Mouse (Mus musculus) right cerebral cortex, postnatal 4 days (tissue): ENCODE measurements around the gene Pex19.

Experiments used
- DNase-seq: peaks from one replicate; pipeline ENCODE4 v3.0.0-alpha.2; 2022

Gene Pex19

DNA sequence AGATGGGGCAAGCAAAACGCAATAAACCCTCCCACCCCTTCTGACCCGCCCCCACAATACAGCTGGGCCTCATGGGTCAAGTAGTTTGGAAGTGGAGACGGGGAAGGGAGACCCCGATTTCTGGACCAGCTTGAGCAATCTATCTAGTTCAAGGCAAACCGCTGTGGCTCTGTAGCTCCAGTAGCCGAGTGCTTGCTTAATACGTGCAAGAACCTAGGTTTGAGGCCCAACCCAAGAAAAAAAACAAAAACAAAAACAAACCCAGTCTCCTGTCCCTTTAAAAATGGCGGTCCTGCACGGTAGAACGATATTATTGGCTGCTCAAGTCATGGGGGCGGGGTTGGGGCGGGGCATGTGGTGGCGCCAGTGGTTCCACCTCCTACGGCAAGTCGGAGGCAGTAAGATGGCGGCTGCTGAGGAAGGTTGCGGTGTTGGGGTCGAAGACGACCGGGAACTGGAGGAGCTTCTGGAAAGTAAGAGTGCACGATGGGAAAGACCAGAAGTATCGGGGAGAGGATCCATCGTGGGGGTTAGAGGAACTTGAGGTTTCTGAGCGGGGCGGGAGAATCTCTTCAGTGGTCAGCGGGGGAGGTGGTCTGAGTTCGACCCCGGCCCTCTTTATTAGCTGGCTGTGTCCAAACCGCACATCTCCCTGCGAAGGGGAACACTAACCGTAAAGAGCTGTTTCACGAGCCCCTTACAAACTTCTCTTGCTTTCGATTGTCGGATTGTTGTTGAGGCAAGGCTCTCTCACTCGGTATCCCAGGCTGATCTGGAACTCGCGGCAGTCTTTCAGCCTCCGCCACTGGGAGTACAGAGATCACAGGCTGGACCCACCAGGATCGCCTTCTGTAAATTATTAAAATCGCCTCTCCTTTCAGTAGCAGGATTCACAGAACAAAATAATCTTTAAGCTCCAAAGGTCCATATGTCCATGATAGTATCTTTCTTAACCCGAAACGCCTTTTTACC lies at the start of gene Pex19:
TSS of gene Pex19 (plus strand) at position 380 of the 972 bp plus-strand sequence.
- peak; percentile 82 for DNase-seq

DNA sequence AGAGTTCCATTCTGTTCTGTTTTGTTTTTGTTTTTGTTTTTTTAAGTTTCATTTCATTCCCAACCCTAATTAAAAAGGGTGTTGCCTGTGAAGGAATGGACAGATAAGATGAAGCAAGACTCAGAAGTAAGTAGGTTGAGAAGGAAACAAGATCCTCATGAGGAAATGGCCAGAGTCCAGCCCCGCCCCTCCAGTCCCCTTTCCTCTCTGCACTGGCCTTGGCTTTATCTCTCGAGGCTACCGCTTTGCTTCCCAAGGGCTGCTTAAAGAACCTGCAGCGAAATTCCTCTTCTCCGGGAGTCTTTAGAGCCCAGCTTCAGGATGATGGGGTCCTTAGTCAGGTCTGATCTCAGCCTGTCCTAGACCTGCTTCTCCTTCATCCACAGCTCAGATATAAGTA lies 48.6 kb upstream of the Pex19 start:
- no peak for DNase-seq

DNA sequence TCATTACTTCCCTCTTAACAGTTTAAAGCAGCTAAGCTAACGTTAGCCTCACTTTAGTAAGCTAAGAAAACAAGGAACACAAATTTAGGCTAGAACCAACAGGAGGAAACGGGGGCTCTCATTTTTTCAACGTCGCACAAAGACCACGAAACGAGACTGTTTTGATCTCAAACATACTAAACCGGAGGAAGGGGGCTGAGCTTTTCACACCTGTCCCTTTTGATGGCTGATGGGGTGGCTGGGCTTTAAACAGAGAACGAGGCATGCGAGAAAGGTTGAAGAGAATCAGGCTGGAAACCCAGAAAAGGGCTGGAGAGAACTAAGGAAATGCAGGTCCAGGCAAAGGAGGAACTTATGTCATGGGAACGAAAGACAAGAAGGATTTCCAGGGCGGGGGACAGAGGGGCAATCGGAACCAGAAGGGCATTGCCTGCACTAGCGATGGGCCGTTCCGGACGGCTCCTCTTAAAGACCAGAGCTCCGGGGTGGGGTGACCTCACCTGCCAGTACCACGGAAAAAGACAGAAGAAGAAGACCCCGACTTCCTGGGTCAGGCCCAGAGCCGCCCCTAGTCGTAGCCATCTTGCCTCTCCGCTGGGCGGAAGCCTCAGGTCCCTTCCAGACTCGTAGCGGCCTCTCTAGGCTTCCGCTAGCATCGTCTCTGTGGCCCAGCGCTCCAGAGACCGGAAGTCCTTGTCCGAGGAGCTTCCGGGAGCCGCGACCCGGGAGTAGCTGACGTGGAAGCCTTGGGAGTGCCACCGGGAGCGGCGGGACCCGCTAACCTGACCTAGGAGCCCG lies 44.3 kb upstream of the Pex19 start, which contains the start of the genes Copa and Ncstn:
TSS of gene Copa (plus strand) at position 429 of the 798 bp plus-strand sequence.
TSS of gene Ncstn (minus strand) at position 695 of the 798 bp plus-strand sequence.
- DNase-seq: peak; percentile 86

DNA sequence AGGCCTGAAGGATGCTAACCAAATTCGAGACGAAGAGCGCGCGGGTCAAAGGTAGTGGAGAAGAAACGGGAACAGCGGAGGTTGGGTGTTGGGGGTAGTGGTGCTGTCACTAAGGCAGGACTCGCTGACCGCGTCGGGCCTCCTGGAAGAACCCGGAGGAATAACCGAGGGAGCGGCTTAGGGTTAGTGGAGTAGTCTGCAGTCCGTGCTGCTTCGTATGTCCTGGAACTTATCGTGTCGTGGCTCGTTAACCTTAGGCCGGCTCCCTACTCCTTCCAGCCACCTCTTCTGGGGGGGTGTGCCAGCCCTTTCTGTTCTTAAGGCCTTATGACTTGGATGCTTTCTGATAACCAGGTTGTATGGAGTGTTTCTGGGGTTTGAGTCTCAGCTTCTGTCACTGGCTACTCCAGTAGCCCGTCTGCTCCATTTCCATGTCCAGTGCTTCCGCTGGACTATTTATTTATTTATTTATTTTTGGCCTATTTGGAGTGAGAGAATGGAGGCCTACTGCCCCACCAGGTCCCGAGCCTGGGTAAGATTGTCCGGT lies 43.6 kb upstream of the Pex19 start:
- DNase-seq: no peak

DNA sequence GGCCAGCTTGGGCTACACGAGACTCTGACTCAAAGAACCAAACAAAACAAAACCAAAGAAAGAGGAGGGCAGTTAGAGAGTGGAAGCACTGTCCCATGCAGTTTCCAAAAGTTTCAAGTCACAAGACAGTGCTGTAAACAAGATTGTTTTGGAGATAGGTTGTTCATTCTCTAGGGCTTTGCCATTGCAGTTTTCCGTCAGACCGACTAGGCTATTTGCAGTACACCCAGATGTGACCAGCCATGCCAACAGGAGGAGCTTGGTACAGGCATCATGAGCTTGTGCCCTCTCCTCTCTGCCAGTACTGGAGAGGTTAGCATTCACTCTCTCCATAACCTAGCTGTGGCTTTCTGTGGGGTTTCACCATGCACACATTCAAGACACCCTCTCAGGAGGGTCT lies 33.0 kb upstream of the Pex19 start:
- no peak for DNase-seq

DNA sequence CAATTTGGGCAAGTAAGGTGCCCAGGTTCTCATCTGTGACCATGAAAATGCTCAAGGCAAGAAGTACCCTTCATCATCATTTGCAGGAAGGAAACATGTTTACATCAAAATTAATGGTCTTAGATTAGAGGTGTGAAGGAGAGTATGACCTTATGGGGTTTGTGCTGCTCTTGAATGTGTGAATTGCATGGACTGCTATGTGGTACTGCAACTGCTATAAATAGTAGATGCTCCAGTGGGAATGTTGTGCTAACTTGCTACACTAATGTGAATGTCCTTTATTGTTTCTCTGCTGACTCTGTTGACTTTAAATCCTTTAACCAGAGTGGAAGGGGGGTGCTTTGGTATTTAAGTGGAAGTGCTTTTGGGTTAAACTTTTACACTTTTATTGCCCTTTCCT lies 32.3 kb upstream of the Pex19 start:
- DNase-seq: no peak

DNA sequence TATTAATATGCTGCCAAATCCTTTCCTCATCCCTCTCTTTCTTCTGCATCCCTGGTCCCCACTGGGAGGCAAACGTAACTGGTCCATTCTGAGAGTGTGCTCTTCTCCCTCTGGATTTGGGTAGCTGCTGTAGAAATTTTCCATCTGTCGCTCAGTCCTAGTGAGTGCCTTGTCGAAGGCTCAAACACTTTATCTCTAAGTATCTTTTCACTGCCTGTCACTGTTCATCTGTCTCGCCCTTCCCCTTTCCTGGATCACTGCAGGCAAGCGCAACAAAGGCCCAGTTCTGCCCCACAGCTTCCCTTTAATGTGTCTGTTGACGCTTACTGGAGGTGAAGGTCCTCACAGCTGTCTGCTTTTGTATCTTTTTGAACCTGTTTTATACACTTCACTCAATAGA lies 31.4 kb upstream of the Pex19 start:
- DNase-seq: no peak

DNA sequence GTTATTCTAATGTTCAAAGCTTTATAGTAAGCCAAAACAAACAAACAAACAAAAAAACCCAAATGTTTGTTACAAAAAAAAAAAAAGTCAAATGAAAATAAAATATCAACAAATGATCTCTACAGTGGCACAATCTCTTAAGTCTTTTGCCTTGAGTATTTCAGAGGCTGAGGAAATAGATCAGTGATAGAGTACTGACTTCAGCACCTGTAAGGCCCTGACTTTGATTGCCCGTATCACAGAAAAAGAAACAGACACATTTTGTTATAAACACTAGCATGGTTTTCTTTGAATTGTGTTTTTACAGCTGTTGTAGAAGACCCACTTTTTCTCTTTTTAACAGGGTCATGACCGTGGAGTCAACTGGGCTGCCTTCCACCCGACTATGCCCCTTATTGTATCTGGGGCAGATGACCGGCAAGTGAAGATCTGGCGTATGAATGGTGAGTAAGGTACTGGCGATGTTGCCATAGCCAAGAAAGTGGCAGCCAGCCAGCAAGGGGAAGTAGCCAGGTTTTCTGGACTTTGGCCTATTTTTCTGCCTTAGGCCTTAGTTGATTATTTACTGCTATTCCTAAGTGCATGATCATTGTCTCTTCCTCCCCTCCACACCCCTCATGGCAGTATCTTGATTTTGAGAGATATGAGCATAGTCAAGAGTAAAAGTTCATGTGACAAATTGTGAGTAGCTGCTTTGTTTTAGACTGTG lies 27.1 kb upstream of the Pex19 start:
- peak; percentile 15 for DNase-seq

DNA sequence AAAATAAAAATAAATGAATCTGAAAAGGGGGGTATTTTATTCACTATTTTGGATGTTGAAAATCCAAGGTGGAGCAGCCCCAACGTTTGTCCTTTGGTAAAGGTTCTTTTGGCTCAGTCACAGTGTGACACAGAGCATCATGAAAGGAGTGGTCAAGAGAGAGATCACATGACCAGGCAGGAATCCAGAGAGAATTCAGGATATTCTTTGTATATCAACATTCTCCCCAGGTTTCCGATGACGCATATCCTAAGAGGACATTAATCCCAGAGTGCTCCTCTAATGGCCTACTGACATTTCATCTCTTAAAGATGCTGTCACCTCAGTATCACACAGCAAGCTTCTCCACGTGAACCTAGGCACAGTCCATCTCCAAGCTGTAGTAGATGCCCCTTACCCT lies 22.9 kb upstream of the Pex19 start:
- DNase-seq: no peak

DNA sequence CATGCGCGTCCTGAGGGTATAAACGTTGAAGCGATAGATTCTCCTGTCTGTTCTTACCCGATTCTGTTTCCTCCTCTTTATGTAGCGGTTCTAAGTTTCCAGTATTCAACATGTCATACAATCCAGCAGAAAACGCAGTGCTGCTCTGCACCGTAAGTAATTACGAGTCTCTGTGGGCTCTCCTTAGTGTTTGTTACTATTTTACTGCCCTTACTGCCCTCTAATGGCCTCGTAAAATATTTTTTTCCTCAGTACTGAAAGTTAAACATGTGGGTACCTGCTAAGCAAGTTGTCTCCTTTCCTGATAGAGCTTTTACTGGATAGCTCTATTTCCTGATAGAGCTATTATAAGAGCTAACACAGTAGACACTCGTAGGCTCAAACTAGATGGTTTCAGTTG lies 21.5 kb upstream of the Pex19 start:
- DNase-seq: no peak

DNA sequence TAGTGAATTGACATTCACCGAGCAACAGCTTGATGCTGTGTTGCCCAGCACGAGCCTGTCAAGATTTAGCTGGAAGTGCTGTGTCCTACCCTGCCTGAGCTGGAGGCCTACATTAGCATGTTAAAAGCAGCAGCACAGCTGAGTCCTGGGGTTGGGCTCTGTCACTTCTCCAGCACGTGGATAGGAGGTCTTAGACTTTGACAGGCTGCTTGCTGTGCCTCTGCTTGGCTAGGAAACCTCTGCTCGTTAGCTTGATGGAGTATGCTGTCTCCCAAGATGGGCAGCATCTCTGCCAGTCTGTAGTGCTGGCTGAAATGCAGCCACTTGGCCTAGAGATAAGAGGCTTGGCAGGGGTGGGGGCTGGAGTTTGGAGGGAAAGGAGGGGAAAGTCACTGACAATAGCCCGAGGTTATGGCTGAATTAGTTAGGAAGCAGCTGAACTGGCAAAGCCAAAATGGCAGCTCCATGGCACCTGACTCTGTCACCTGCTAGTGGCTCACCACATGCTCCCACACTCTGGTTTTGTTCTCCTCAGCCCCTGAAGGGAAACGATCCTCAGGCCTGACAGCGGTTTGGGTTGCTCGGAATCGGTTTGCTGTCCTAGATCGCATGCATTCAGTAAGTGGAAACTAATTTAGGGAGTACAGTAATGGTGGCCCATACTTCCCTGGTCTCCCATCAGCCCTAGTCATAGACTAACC lies 18.6 kb upstream of the Pex19 start:
- no peak for DNase-seq

DNA sequence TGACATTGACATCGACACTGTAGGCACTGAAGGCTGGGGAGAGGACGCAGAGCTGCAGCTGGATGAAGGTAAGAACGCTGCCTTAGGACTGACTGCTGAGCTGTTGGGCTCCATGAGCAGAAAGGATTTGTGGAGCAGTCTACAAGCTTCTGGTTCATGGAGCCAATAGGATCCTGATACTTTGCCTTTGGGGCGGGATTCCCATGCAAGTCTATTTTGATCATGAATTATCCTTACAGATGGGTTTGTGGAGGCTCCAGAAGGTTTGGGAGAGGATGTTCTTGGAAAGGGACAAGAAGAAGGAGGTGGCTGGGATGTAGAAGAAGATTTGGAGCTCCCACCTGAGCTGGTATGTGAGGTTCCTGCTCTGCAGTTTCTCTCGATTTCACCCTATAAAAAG lies 9.6 kb upstream of the Pex19 start:
- DNase-seq: no peak

DNA sequence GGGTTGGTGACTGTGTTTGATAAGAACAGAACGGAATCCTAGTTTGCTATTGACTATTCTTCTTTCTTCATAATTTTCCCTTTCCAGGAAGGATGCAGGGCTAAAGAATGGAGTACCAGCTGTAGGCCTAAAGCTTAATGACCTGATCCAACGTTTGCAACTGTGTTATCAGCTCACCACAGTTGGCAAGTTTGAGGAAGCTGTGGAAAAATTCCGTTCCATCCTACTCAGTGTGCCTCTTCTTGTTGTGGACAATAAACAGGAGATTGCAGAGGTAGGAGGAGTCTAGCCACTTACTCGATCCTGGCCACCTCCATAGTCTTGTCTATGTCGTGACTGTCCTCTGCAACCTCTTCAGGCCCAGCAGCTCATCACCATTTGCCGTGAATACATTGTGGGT lies 7.5 kb upstream of the Pex19 start:
- no peak for DNase-seq

DNA sequence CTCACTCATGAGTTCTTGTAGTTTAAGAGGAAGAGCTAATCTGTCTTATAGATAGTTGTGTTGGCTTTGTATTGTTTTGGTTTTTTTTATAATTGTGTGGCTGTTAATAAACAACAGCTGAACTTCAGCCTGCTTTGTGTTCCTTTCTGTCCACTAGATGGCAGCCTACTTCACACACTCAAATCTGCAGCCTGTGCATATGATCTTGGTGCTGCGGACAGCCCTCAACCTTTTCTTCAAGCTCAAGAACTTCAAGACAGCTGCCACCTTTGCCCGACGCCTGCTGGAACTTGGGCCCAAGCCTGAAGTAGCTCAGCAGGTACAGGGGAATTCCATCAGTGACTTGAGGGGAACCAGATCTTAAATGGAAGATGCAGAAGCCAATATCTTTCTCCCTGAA lies 6.8 kb upstream of the Pex19 start:
- DNase-seq: no peak

DNA sequence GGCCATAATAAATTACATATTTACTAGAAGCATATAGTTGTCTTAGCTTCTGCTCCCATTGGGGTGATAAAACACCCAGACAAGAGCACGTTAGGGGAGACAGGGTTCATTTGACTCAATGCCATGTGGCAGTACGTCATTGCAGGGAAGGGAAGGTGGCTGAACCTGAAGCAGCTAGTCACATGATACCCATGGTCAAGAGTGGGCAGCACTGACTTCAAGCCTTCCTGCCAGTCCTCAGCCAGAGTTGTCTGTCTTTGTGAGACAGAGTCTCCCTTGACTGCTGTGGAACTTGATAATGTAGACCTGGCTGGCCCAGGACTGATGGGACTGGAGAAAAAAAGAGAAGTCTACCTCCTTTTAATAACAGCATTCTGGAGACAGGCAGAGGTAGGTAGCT lies 3.9 kb upstream of the Pex19 start:
- no peak for DNase-seq

DNA sequence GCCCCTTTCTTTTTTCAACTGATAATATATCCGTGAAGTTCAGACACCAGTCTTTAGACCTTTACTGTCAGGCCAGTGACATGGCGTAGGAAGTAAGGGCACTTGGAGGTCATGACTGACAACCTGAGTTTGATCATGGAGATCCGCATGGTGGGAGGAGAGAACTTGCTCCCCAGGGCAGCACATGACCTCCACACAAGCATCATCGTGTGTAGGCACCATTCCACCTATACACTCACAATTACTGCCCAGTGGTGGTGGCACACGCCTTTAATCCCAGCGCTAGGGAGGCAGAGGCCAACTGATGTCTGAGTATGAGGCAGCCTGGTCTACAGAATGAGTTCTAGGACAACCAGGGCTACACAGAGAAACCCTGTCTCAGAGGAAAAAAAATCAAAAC lies 2.0 kb upstream of the Pex19 start:
- DNase-seq: no peak

DNA sequence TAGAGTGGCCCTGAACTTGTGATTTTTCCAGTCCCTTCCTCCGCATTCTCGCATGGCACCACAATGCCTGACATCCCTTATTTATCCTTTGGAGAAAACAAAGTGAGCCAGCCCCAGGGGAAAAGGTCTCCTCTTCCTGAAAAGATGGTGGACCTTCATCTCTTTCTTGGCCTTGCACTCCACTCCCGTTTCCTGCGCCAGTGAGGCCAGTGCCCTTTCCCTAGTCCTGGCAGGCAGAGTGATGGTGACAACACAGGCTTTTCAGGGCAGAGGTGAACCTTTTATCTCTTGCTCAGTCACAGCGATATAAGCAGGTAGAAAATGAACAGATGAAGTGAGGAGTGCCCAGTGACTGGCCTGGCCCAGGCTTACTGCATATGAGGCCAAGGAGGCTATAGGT lies 932 bp downstream of the Pex19 start:
- no peak for DNase-seq

DNA sequence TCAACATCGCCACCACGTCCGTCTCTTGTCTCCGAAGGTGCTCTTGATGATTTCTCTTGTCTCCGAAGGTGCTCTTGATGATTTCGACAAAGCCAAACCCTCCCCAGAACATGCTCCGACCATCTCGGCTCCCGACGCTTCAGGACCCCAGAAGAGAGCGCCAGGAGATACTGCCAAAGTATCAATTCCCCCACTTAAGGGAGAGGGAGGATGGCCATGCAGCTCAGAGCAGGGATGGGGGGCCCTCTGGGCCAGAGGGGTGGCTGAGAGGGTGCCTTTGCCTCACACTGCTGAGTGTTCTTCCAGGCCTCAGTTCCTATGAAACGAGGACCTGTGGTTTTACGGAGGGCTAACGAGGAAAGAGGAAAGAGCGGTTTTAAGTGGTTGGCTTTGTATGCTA lies 2.0 kb downstream of the Pex19 start:
- DNase-seq: no peak

DNA sequence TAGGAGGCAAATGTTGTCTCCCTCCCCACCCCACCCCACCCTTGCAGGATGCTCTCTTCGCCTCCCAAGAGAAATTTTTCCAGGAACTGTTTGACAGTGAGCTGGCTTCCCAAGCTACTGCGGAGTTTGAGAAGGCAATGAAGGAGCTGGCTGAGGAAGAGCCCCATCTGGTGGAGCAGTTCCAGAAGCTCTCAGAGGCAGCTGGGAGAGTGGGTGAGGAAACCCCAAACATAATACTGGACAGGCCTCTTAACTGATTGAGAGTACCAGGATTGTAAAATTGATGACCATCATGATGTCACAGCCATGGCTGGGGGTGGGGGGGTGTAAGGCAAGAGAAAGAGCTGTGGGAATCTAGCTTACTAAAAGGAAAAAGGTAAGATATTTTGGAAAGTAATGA lies 2.6 kb downstream of the Pex19 start:
- peak; percentile 32 for DNase-seq

DNA sequence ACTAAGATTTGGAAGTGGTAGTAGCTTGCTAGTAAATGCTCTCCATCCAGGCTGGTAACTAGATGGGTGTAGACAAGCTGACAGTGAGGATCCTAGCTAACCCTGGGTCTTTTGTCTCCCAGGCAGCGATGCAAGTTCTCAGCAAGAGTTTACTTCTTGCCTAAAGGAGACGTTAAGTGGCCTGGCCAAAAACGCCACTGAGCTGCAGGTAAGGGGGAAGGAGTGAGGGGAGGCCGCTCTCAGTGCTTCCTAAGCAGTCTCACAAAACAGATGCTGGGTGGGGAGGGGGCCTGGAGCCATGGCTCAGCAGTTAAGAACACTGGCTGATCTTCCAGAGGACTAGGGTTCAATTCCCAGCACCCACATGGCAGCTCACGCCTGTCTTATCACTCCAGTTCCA lies 3.2 kb downstream of the Pex19 start:
- no peak for DNase-seq

DNA sequence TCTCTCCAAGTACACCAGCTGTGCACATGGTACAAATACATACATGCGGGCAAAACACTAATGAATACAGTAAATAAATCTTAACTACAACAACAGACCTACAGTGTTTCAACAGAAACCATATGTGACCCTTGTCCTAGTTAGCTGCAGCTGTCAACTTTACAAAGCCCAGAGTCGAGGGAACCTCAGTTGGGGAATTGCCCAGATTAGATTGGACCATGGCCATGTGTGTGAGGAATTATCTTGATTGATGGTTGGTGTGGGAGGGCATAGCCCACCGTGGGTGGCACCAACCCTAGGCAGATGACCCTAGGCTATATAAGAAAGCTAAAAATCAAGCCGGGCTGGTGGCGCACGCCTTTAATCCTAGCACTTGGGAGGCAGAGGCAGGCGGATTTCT lies 5.8 kb downstream of the Pex19 start:
- DNase-seq: no peak

DNA sequence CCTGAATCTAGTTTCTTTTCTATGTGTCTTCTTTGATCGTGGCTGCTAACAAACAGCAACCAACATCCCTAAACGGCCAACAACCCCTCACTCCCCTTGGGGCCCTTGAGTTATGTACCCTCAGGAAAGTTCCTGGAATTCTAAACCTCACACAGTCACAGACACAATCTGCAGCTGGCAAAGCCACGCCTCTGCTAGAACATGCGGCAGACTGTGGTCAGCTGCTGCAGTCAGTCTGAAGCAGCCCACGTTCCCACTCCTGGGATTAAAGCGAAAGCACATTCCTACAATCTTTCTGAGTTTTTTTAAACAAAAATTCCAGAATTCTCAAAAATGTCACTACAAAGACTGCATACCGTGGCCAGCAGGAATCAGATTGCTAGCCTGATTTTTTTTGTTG lies 7.0 kb downstream of the Pex19 start:
- no peak for DNase-seq
